Mouse (Mus musculus) bone marrow, adult 2 months (tissue): Measurements from ENCODE around the gene Klrd1. TPM values are rescaled to one million over a fixed set of nuclear protein-coding genes. Genes with fewer than 3 reads are reported as not detected.

Source experiments
- H3K27ac ChIP-seq: fragments of 200-500 bp; 2 replicates; pipeline ENCODE4 v1.5.1; 2012; ENCODE audit warnings: low read depth, mild to moderate bottlenecking, control low read depth, inconsistent platforms, low read length; ENCODE audit not compliant: control insufficient read depth, poor library complexity, insufficient read depth
- H3K4me1 ChIP-seq: fragments of 200-500 bp; 2 replicates; pipeline ENCODE4 v1.6.1; 2011; ENCODE audit warnings: low read length; ENCODE audit not compliant: control insufficient read depth, insufficient read depth
- H3K4me3 ChIP-seq: fragments of 200-500 bp; replicated peaks from 2 replicates; pipeline ENCODE3; 2011; ENCODE audit warnings: mild to moderate bottlenecking, low read depth, low read length, control low read depth; ENCODE audit not compliant: control insufficient read depth
- CTCF ChIP-seq: fragments of 200-500 bp; IDR thresholded peaks from 2 replicates; pipeline ENCODE4 v1.5.1; 2011; ENCODE audit warnings: low read length, control low read depth; ENCODE audit not compliant: control insufficient read depth, insufficient read depth
- POLR2A ChIP-seq: fragments of 200-500 bp; IDR thresholded peaks from 2 replicates; pipeline ENCODE4 v1.6.1; 2011; ENCODE audit warnings: low read depth, mild to moderate bottlenecking, control low read depth, low read length, borderline replicate concordance; ENCODE audit not compliant: control insufficient read depth
- WGBS: fragments of 180-500 bp; shearing (Covaris S2); methylation state at CpG from one replicate; pipeline ENCODE4 v1.1.7; 2018; 5-methylcytosine and 5-hydroxymethylcytosine counted together
- polyA plus RNA-seq: library from polyadenylated mRNA; stranded (reverse); fragments of >200 nt; gene quantifications from 2 replicates; pipeline ENCODE4 v1.2.4, GENCODE M21; 2011; ENCODE audit warnings: low replicate concordance; ENCODE audit not compliant: missing spikeins, insufficient read depth, insufficient read length

Gene Klrd1
- polyA plus RNA-seq, result 2.5 and 9.8 TPM in 2 replicates

DNA sequence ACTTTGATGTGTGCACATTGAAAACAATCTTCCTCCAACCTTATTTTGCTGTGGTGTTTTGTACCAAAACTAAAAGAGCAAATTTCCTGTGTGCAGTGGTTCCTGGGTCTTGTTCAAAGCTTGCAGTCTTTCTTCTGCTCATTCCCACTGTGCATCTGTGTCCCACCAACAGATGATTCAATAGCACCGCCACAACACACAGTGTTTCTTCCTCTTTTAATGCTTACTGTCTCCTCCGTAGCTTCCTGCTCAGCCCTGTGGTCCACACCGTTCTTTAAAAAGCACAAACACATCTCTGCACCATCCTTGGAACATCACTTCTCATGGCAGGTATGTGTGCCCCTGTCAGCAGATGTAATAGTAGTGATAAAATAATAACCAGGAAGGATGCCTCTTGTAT is at the start of gene Klrd1:
Klrd1 (plus strand) TSS at position 275 of the 400 bp plus-strand sequence.
- WGBS, result under 1% methylated on average over 3 of the region's 3 CpGs
- peak within 1 kb of the TSS; percentile 1 for H3K4me3 ChIP-seq
- H3K4me1 ChIP-seq, result no peaks in the 10 kb centered on the region
- H3K27ac ChIP-seq, result no peak within 1 kb of the TSS
- TF ChIP-seq CTCF (no peak), POLR2A (no peak)

DNA sequence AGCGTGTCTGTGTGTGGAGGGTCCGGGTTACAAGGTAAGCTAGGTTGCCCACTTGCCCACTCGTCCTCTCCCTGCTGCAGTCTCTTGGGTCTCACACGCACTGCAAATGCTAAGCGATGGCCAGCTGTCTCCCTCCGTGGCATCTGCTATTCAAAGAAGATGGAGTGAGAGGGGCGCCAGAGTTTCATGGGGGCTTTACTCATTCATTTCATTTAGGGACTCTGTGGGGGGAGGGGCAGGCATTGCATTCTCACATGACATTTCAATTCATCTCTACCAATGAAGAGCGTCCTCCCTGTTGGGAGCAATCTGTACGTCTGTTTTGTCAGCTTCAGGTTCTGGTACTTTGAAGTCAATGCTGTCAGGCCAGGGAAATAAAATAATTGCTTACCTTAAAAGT is 49.7 kb upstream of the Klrd1 start:
- 89% methylated on average over 9 of the region's 9 CpGs for WGBS
- TF ChIP-seq CTCF, result no peak
- no peak for TF ChIP-seq POLR2A
- Histone ChIP-seq H3K4me3 (no peak overlapping the region), H3K4me1 (no peaks in the 10 kb centered on the region), H3K27ac (no peak overlapping the region)

GRCm38 (mm10) chr6:129542540-129542939 is 49.0 kb upstream of the Klrd1 start:
- WGBS, result 82% methylated on average over 3 of the region's 3 CpGs
- Histone ChIP-seq H3K27ac (no peak overlapping the region), H3K4me1 (no peaks in the 10 kb centered on the region), H3K4me3 (no peak overlapping the region)
- TF ChIP-seq CTCF, result no peak
- no peak for TF ChIP-seq POLR2A

DNA sequence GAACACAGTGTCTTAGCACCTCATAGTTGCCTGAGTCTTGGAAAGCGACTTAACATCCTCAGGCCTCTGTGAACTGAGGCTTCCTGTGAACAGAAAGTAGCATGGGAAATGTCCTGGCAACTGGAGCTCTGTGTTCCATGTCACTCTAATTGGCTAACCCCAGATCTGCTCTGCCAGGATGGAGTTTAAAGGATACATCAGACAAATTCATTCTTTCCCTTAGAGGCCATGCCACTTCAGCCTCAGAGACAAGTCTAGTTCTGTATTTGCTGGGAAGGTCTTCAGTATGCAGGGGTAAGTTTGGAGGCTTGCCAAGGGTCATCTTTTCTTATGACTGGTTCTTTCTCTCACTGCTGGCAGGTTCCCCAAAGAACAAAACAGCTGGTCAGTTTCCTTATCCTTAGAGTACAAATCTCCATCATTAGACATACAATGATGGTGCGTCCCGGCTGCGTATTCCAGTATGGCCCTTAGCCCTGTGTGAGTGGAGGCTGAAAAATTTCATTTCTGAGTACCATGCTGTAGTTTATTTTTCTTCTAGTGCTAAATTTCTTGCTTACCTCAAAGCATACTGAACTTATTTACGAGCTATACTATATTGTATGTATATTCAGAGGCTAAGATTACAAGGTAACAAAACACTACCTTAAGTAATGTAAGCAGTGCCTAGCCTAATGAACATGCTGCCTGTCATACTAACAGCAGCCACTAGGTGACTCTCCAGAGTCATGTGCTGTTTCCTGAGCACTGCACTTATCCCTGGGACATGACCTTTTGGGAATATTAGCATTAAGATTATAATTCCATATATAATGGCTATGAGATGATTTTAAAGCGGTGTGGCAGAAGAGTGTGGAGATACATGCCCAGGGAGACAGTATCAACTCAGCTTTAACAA is 47.6 kb upstream of the Klrd1 start:
- 78% methylated on average over 6 of the region's 6 CpGs for WGBS

DNA sequence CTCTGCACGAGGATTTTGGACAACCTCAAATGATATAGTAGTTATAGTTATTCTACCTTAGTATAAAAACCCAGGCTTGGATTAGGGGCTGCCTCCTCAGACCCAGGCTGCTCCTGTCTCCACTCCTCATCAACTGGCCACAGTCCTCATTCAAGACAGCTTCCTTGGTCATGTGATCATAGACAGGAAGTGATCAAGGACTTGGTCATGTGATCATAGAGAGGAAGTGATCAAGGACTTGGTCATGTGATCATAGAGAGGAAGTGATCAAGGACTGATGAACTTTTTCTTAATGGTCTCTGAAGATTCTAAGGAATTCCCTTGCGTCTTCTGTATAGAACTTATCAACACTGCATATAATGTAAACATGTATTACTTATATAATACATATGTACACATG is 44.3 kb upstream of the Klrd1 start:
- Histone ChIP-seq H3K27ac (no peak overlapping the region), H3K4me3 (no peak overlapping the region), H3K4me1 (no peaks in the 10 kb centered on the region; the same call in 1 of the 2 replicates)
- no peak; the same call in 1 of the 2 replicates for TF ChIP-seq CTCF
- TF ChIP-seq POLR2A, result no peak
- WGBS, result 82% methylated on average over 2 of the region's 2 CpGs

More for the DNA sequence above, 47.6 kb upstream of the Klrd1 start:
- no peak overlapping the region for H3K27ac ChIP-seq
- H3K4me1 ChIP-seq, result no peaks in the 10 kb centered on the region; the same call in 1 of the 2 replicates
- H3K4me3 ChIP-seq, result no peak overlapping the region
- TF ChIP-seq CTCF (peak; percentile 39), POLR2A (no peak)

GRCm38 (mm10) chr6:129548009-129548408 is 43.6 kb upstream of the Klrd1 start:
- TF ChIP-seq CTCF, result no peak
- TF ChIP-seq POLR2A, result no peak
- 8% methylated on average over 3 of the region's 3 CpGs for WGBS
- Histone ChIP-seq H3K27ac (no peak overlapping the region), H3K4me1 (no peaks in the 10 kb centered on the region; the same call in 1 of the 2 replicates), H3K4me3 (no peak overlapping the region)

- Histone ChIP-seq H3K4me3 (no peak overlapping the region), H3K4me1 (no peaks in the 10 kb centered on the region), H3K27ac (no peak overlapping the region)
- no peak for TF ChIP-seq POLR2A
- no peak for TF ChIP-seq CTCF
Observed at GRCm38 (mm10) chr6:129557298-129558023, 34.1 kb upstream of the Klrd1 start.

- peak; percentile 95 for TF ChIP-seq CTCF
- TF ChIP-seq POLR2A, result no peak
- WGBS, result 6% methylated on average over 12 of the region's 12 CpGs
Observed at GRCm38 (mm10) chr6:129558946-129559640, 32.5 kb upstream of the Klrd1 start.

More at GRCm38 (mm10) chr6:129558946-129559640, 32.5 kb upstream of the Klrd1 start:
- Histone ChIP-seq H3K4me3 (no peak overlapping the region), H3K27ac (no peak overlapping the region), H3K4me1 (no peaks in the 10 kb centered on the region)
